Mouse (Mus musculus): ENCODE results near the gene Zc3h18.

GRCm38 (mm10) chr8:122444058-122444748 lies 67.8 kb downstream of the Zc3h18 start:
- TF ChIP-seq MAFK (IDR thresholded peaks at IDR 0.05; ENCODE audit: insufficient read depth, low read depth, low read length) (no peak), ZNF384 (IDR thresholded peaks at IDR 0.05; ENCODE audit: low read depth, low read length) (no peak), HCFC1 (IDR thresholded peaks at IDR 0.05; ENCODE audit: borderline replicate concordance, insufficient read depth, low read length) (peak; percentile 74; the same call in 1 of the 2 replicates), CHD2 (IDR thresholded peaks at IDR 0.05; ENCODE audit: low read depth, low read length) (no peak; the same call in 1 of the 2 replicates)

Data from ES-E14 (cell line).